Mouse (Mus musculus) liver, adult 2 months (tissue): Measurements from ENCODE around the gene Elovl6.

ENCODE experiments used
- CTCF ChIP-seq: fragments of 200-500 bp; IDR thresholded peaks from 2 replicates; pipeline ENCODE4 v1.5.1; 2011; ENCODE audit warnings: low read depth, low read length, control low read depth
- POLR2A ChIP-seq: fragments of 200-500 bp; IDR thresholded peaks from 2 replicates; pipeline ENCODE4 v1.6.1; 2011; ENCODE audit warnings: low read length, control low read depth; ENCODE audit not compliant: insufficient read depth; ENCODE audit errors: extremely low read depth

DNA sequence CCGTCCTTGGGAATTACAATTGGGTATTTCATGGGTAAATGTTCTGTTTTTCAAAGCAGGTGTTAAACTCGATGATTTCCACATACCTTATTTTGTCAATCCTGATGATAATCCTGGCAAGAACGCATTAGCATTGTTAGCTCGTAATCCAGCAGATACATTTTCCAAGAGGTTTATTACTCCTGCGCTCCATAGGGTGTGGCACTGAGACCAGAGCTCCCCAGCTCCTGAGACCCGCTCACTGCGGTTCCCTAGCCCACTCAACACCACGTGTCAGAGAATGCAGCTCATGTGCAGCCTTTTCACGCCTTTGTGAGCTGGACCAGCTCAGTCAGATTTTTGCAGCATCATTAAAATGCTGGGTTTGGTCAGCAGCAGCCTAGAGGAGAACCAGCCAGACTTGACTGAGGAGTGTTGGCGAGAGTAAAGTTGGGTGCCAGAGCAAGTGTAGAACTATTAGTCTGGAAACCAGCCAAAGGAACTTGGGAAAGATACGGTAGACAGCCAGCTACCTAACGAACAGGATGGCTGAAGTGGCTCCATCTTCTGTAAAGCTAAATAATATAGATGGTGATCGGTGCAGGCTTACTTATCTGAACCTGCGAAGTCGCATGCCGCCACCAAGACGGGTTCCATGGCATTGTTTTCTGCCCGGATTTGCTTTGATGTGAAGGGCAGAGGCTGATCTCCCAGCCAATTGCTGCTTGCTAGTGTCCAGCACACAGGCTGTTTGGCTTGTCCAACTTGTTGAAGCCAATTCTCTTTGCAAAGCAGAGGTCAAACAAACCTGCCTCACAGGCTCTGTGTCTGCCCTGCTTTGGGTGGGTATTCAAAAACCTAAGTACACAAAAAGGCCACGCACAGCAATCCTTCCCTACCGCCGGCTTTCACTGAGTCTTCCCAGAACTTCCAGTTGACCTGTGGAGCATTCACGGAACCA is 26.1 kb downstream of the Elovl6 start:
- TF ChIP-seq POLR2A (no peak), CTCF (no peak)
